Mouse (Mus musculus) stomach, postnatal 0 days (tissue): ENCODE measurements at regions not wholly inside any gene's neighbourhood (a gene's known extent, or its start where the extent isn't known, plus 50 kb on each side); places are given as distances from the start of the nearest gene placed in this dataset.

Experiments used
- CTCF ChIP-seq: IDR thresholded peaks from 2 replicates; pipeline ENCODE4 v1.5.1; 2016; ENCODE audit warnings: antibody characterized with exemption, low read depth, mild to moderate bottlenecking, moderate library complexity
- EP300 ChIP-seq: optimal IDR thresholded peaks from 2 replicates; pipeline ENCODE3; 2016; ENCODE audit warnings: antibody characterized with exemption

- TF ChIP-seq CTCF (no peak), EP300 (no peak)
These were observed 273.9 kb downstream of the Wdr11 start for GRCm38 (mm10) chr7:129865536-129865935.
